Mouse (Mus musculus): ENCODE data around the gene Neurod2. TPM values are rescaled to one million over a fixed set of nuclear protein-coding genes. Genes with fewer than 3 reads are reported as not detected.

Gene Neurod2
- polyA plus RNA-seq, 1 experiment from 2014 or later, result 5.6 TPM

DNA sequence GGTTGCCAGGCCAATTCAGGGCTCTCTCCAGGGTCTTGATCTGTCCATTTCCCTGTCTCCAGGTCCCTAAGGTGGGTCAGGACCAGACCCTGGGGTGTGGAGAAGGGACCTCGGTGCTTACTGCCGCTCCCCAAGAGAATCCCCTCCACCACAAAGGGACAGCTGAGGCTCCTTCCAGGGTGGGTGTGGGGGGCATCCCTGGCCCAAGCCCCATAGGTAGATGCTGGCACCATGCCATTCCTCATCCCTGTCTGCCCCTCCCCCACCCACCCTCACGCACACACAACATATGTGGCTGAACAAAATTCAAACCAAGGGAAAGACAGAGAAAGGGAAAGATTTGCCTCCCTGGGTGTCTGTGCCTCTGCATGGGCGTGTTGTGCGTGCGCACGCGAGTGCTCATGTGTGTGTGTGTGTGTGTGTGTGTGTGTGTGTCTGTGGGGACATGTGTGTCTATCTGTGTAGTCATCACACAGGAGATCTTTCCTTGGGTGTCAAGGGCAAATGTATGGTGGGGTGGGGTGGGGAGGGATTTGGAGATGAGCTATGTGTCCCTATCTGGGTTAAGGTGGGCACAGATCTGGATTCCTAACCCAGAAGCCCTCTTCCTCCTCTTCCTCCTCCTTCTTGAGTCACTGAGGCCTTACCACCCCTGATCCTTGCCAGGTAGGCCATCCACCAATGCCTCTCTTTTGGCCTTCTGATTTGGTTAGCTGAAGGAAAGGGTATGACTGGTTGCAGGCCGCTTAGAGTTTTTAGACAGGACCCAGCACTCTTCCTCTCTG is 704 bp upstream of the Neurod2 start:
- no peak for ATAC-seq
- Histone ChIP-seq H3K9me3 (replicated peaks; ENCODE audit: control insufficient read depth, low read length, poor library complexity, severe bottlenecking) (no peaks in the 10 kb centered on the region), H3K4me1 (ENCODE audit: control insufficient read depth, insufficient read depth, low read length) (peaks cover 27% of the 10 kb centered on the region), H3K4me2 (ENCODE audit: low read length) (no peak overlapping the region; the same call in none of the 2 replicates), H3K27me3 (ENCODE audit: control insufficient read depth, insufficient read depth, low read depth, low read length) (peaks cover 68% of the 10 kb centered on the region), H3K9ac (ENCODE audit: low read depth, low read length) (no peak overlapping the region), H3K4me3 (ENCODE audit: low read depth, low read length) (no peak overlapping the region), H3K27ac (ENCODE audit: low read length) (peak overlapping the region; percentile 50; the same call in 1 of the 2 replicates), H3K36me3 (ENCODE audit: control insufficient read depth, insufficient read depth, low read length) (no peaks in the 10 kb centered on the region)
- 25% methylated on average over 9 of the region's 9 CpGs for WGBS

DNA sequence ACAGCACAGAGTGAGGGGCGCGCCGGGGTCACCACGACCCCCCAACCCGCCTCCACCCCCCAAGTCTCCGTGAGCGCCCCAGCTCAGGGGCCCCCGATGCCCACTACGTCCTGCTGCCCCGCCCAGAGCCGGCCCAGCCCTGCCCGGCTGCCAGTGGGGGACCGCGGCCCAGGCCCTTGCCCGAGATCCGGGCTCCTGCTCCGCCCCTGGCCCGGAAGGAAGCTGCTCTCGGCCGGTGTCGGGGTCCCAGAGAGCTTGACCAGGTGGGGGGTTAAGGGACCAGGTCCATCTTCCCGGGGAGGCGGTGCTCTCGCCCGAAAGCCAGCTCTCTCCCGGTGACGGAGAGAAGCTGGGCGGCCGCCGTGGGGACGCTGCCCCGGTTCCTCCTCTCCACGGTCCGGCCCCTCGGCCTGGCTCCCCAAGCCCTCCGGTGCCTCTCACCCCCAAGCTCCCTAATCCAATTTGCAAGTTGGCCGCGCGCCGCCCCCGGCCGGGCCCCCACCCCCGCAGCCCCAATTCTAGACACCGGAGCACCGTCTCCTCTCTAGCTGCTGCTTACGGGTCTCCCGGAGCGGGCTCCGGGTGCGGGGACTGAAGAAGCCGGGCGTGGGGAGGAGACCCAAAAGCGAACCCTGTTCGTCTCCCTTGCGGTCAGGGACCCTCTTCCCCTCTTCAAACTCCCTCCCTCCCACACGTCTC is 928 bp downstream of the Neurod2 start:
- under 1% methylated on average over 47 of the region's 56 CpGs for WGBS
- H3K36me3 ChIP-seq (ENCODE audit: control insufficient read depth, insufficient read depth, low read length), result no peaks in the 10 kb centered on the region
- peak overlapping the region; percentile 36 for H3K4me3 ChIP-seq (ENCODE audit: low read depth, low read length)
- H3K4me1 ChIP-seq (ENCODE audit: control insufficient read depth, insufficient read depth, low read length), result peaks cover 18% of the 10 kb centered on the region
- peak overlapping the region; percentile 55 for H3K9ac ChIP-seq (ENCODE audit: low read depth, low read length)
- peak overlapping the region; percentile 48 for H3K4me2 ChIP-seq (ENCODE audit: low read length)
- no peaks in the 10 kb centered on the region for H3K9me3 ChIP-seq (replicated peaks; ENCODE audit: control insufficient read depth, low read length, poor library complexity, severe bottlenecking)
- H3K27me3 ChIP-seq (ENCODE audit: control insufficient read depth, insufficient read depth, low read depth, low read length), result peaks cover 72% of the 10 kb centered on the region
- H3K27ac ChIP-seq (ENCODE audit: low read length), result peak overlapping the region; percentile 71
- no peak for ATAC-seq

- Histone ChIP-seq H3K36me3 (ENCODE audit: control insufficient read depth, insufficient read depth, low read length) (no peaks in the 10 kb centered on the region), H3K9ac (ENCODE audit: low read depth, low read length) (peak overlapping the region; percentile 55), H3K27ac (ENCODE audit: low read length) (peak overlapping the region; percentile 71), H3K27me3 (ENCODE audit: control insufficient read depth, insufficient read depth, low read depth, low read length) (peaks cover 72% of the 10 kb centered on the region), H3K4me1 (ENCODE audit: control insufficient read depth, insufficient read depth, low read length) (peaks cover 18% of the 10 kb centered on the region), H3K9me3 (replicated peaks; ENCODE audit: control insufficient read depth, low read length, poor library complexity, severe bottlenecking) (no peaks in the 10 kb centered on the region), H3K4me3 (ENCODE audit: low read depth, low read length) (peak overlapping the region; percentile 36), H3K4me2 (ENCODE audit: low read length) (peak overlapping the region; percentile 48)
- 0% methylated on average over 34 of the region's 35 CpGs for WGBS
- no peak for ATAC-seq
Measured at GRCm38 (mm10) chr11:98328031-98328370, 1.4 kb downstream of the Neurod2 start.

DNA sequence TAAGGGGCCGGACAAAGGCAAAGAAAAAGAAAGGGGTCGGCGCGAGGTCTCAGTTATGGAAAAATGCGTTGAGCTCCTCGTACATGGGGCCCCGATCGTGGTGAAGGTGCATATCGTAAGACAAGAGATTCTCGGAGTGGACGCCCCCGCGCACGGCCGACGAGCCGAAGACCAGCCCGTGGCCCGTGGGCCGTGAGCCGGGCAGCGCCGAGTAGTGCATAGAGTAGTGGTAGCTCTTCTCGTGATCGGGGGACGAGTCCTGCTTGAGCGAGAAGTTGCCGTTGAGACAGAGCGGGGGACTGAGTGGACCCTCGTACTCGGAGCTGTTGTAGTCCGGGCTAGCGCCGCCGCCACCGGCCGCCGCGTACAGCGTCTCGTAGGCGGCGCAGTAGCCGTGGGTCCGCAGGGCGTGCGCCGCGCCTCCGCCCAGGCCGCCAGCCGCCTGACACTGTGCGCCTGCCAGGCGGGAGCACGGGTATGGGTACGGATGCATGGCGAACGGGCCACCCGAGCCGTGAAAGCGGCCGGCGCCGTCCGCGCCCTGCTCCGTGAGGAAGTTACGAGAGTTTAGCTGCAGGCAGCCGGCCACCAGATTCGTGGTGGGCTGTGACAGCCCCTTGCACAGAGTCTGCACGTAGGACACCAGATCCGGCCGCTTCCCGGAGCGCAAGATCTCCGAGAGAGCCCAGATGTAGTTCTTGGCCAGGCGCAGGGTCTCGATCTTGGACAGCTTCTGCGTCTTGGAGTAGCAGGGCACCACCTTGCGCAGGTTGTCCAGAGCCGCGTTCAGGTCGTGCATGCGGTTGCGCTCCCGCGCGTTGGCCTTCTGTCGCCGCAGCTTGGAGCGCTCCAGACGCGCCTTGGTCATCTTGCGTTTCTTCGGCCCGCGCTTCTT is 2.1 kb downstream of the Neurod2 start:
- peak overlapping the region; percentile 55 for H3K9ac ChIP-seq (ENCODE audit: low read depth, low read length)
- no peaks in the 10 kb centered on the region for H3K9me3 ChIP-seq (replicated peaks; ENCODE audit: control insufficient read depth, low read length, poor library complexity, severe bottlenecking)
- peaks cover 18% of the 10 kb centered on the region for H3K4me1 ChIP-seq (ENCODE audit: control insufficient read depth, insufficient read depth, low read length)
- H3K4me3 ChIP-seq (ENCODE audit: low read depth, low read length), result peak overlapping the region; percentile 36
- peak overlapping the region; percentile 71 for H3K27ac ChIP-seq (ENCODE audit: low read length)
- H3K36me3 ChIP-seq (ENCODE audit: control insufficient read depth, insufficient read depth, low read length), result no peaks in the 10 kb centered on the region
- H3K27me3 ChIP-seq (ENCODE audit: control insufficient read depth, insufficient read depth, low read depth, low read length), result peaks cover 73% of the 10 kb centered on the region
- no peak for ATAC-seq
- peak overlapping the region; percentile 48 for H3K4me2 ChIP-seq (ENCODE audit: low read length)
- under 1% methylated on average over 95 of the region's 97 CpGs for WGBS

GRCm38 (mm10) chr11:98326741-98327135 is 2.7 kb downstream of the Neurod2 start:
- Histone ChIP-seq H3K9ac (ENCODE audit: low read depth, low read length) (0 out of 2 replicates have a peak overlapping the region, but pooled peaks have one; percentile 16), H3K36me3 (ENCODE audit: control insufficient read depth, insufficient read depth, low read length) (no peaks in the 10 kb centered on the region), H3K4me2 (ENCODE audit: low read length) (peak overlapping the region; percentile 48), H3K4me3 (ENCODE audit: low read depth, low read length) (peak overlapping the region; percentile 36), H3K27ac (ENCODE audit: low read length) (no peak overlapping the region; the same call in 1 of the 2 replicates), H3K27me3 (ENCODE audit: control insufficient read depth, insufficient read depth, low read depth, low read length) (peaks cover 73% of the 10 kb centered on the region), H3K9me3 (replicated peaks; ENCODE audit: control insufficient read depth, low read length, poor library complexity, severe bottlenecking) (no peaks in the 10 kb centered on the region), H3K4me1 (ENCODE audit: control insufficient read depth, insufficient read depth, low read length) (peaks cover 18% of the 10 kb centered on the region)
- 4% methylated on average over 19 of the region's 19 CpGs for whole genome bisulfite sequencing
- ATAC-seq, result no peak

DNA sequence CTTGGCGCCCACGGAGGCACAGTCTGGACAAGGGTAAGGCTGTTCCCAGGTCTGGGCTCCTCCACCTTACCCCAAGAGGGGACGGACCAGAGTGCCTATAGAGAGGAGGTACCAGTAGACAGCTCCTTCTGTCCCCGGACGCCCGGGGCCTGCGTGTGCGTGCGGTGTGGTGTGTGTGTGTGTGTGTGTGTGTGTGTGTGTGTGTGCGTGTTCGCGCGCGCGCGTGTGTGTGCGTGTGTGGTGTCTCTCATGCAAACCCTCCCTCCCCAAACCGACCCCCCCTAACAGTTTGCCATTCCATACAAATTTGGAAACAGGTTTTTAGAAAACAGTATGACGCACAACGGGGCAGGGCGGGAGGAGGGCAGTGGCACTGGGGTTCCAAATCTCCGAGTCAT is 3.6 kb downstream of the Neurod2 start:
- no peak for ATAC-seq
- Histone ChIP-seq H3K9ac (ENCODE audit: low read depth, low read length) (no peak overlapping the region), H3K4me2 (ENCODE audit: low read length) (peak overlapping the region; percentile 25; the same call in 1 of the 2 replicates)

DNA sequence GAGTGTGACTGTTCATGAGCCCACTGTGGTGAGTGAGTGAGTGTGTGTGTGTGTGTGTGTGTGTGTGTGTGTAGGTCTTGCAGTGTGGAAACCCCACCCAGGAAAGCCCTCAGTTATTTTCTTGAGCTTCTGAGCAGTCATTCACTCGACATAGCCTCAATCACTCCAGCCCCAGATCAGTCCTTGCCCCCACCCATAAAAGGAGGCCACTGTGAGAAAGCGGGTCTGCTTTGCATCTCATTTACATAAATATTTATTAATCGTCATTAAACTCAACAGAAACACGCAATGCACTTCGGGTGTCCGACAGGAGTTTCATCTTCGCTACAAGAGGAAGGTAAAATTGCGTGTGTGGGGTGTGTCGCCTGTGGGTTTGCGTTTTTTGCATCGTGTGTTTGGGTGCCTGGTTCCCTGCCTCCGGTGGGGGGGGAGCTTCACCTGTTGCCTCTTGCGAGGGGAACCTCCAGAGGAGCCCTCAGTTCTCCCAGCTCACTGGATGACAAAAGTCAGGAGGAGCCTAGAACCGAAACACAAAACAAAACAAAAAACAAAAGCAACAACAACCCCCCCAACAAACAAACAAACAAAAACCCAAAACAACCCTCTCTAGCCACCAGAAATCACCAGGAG is 4.1 kb downstream of the Neurod2 start:
- Histone ChIP-seq H3K9ac (ENCODE audit: low read depth, low read length) (no peak overlapping the region), H3K27ac (ENCODE audit: low read length) (no peak overlapping the region), H3K36me3 (ENCODE audit: control insufficient read depth, insufficient read depth, low read length) (no peaks in the 10 kb centered on the region), H3K4me1 (ENCODE audit: control insufficient read depth, insufficient read depth, low read length) (peaks cover 18% of the 10 kb centered on the region), H3K4me3 (ENCODE audit: low read depth, low read length) (no peak overlapping the region; the same call in 1 of the 2 replicates), H3K9me3 (replicated peaks; ENCODE audit: control insufficient read depth, low read length, poor library complexity, severe bottlenecking) (no peaks in the 10 kb centered on the region), H3K27me3 (ENCODE audit: control insufficient read depth, insufficient read depth, low read depth, low read length) (peaks cover 62% of the 10 kb centered on the region), H3K4me2 (ENCODE audit: low read length) (peak overlapping the region; percentile 25; the same call in 1 of the 2 replicates)
- no peak for ATAC-seq
- 5% methylated on average over 14 of the region's 14 CpGs for WGBS

More for the DNA sequence above, 3.6 kb downstream of the Neurod2 start:
- WGBS, result 5% methylated on average over 22 of the region's 22 CpGs
- H3K27ac ChIP-seq (ENCODE audit: low read length), result no peak overlapping the region
- H3K4me1 ChIP-seq (ENCODE audit: control insufficient read depth, insufficient read depth, low read length), result peaks cover 18% of the 10 kb centered on the region
- peaks cover 67% of the 10 kb centered on the region for H3K27me3 ChIP-seq (ENCODE audit: control insufficient read depth, insufficient read depth, low read depth, low read length)
- no peak overlapping the region; the same call in 1 of the 2 replicates for H3K4me3 ChIP-seq (ENCODE audit: low read depth, low read length)
- no peaks in the 10 kb centered on the region for H3K36me3 ChIP-seq (ENCODE audit: control insufficient read depth, insufficient read depth, low read length)
- no peaks in the 10 kb centered on the region for H3K9me3 ChIP-seq (replicated peaks; ENCODE audit: control insufficient read depth, low read length, poor library complexity, severe bottlenecking)

DNA sequence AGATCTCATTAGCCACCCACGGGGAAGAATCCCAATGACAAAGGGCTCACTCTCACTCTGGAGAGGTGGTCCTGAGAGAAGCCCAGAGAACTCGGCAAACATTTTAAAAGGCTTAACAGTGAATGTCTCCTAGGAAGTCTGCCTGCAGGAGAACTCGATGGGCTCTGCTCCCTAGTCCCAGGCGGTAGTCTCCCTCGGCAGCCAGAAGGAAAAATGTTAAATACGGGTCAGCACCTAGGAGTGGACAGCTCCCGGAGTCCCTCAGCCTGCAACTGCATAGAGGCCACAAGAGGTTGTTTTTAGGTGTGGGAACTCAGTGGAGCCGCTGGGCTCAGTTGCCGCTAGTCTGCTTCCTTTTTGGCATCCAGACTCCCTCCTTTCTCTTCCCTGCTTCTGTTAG is 5.5 kb downstream of the Neurod2 start:
- no peaks in the 10 kb centered on the region for H3K36me3 ChIP-seq (ENCODE audit: control insufficient read depth, insufficient read depth, low read length)
- WGBS, result 2% methylated on average over 9 of the region's 9 CpGs
- H3K27me3 ChIP-seq (ENCODE audit: control insufficient read depth, insufficient read depth, low read depth, low read length), result peaks cover 66% of the 10 kb centered on the region
- no peak overlapping the region for H3K9ac ChIP-seq (ENCODE audit: low read depth, low read length)
- H3K27ac ChIP-seq (ENCODE audit: low read length), result no peak overlapping the region
- no peak overlapping the region for H3K4me3 ChIP-seq (ENCODE audit: low read depth, low read length)
- no peak overlapping the region; the same call in 1 of the 2 replicates for H3K4me2 ChIP-seq (ENCODE audit: low read length)
- peaks cover 18% of the 10 kb centered on the region for H3K4me1 ChIP-seq (ENCODE audit: control insufficient read depth, insufficient read depth, low read length)
- ATAC-seq, result no peak
- no peaks in the 10 kb centered on the region for H3K9me3 ChIP-seq (replicated peaks; ENCODE audit: control insufficient read depth, low read length, poor library complexity, severe bottlenecking)

All from midbrain, embryonic 16.5 days (tissue).